Mouse (Mus musculus): Measurements from ENCODE around the gene Hist1h2ag. TPM values are rescaled to one million over a fixed set of nuclear protein-coding genes. Genes with fewer than 3 reads are reported as not detected.
A peak's percentile ranks its signal among the peaks of the same experiment; 100 is the strongest.

Gene Hist1h2ag
- polyA plus RNA-seq, 1 experiment from 2014 or later: 68.1 TPM

DNA sequence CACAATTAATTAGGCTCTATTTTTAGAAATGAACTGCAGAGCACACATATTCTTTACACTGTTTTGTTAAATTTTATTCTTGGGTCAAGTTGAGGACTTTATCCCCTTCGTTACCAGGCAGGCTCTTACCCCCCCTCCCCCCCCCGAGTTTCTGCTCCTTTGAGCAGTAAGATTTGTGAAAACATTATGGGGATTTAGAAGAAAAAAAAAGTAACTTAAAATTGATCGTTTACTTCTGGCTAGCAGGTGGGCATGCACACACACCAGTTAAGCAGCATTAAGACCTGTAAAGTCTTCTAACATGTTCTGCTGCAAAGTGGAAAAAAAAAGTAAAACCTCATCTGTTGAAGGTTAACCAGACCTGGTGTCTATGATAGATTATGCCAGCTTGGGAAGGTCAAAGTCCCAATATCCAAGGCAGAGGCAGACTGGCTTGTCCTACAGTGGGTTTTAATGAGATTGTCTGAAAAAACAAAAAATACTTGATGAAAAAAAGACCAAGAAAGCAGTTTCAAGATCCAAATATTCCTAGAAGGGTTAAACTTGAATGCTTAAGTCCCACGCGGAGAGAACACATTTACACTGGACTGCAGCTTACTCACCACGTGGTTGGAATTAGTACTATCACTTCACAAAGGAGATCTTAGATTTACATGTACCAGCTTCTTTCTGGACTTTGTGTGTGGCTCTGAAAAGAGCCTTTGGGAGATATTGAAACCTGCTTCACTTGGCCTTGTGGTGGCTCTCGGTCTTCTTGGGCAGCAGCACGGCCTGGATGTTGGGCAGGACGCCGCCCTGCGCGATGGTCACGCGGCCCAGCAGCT lies 8.1 kb downstream of the Hist1h2ag start:
- Histone ChIP-seq H3K4me3 (replicated peaks) (peak overlapping the region; percentile 45), H3K27me3 (no peaks in the 10 kb centered on the region), H3K9ac (peak overlapping the region; percentile 55), H3K4me2 (peak overlapping the region; percentile 59), H3K4me1 (peaks cover 34% of the 10 kb centered on the region), H3K27ac (peak overlapping the region; percentile 92), H3K36me3 (no peaks in the 10 kb centered on the region), H3K9me3 (replicated peaks) (no peaks in the 10 kb centered on the region)
- under 1% methylated on average over 14 of the region's 14 CpGs for WGBS
- ATAC-seq (replicated peaks; ENCODE audit: low FRiP score): no peak

DNA sequence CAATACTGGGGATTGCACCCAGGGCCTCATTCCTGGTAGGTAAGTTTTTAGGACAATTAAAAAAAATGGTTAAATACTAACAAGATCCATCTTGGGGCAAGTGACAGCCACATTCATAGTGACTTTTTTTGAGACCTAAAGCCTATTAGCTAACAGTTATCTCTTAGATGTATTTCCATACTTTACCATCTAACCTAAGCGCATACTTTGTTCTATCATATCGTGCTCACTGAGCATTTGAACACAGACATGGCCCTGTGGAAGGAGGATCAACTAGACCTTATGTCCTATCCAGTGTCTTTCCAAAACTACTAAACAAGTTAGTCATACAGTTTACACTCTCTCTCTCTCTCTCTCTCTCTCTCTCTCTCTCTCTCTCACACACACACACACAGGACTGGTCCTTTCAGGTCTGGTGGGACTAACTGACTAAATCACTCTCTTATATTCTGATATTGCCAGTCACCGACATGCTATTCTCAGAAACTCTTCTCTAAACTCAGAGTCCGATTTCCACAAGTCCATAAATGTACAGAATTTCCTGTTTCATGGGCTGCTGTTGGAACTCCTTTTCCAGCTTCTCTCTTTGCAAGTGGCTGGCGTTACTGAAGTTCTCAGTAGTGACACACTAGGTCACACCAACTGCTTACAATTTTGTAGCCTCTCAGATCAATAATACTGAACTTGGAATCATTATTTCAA lies 8.9 kb downstream of the Hist1h2ag start:
- Histone ChIP-seq H3K4me1 (peaks cover 38% of the 10 kb centered on the region), H3K27ac (peak overlapping the region; percentile 92), H3K36me3 (no peaks in the 10 kb centered on the region), H3K27me3 (no peaks in the 10 kb centered on the region), H3K4me2 (peak overlapping the region; percentile 59), H3K4me3 (replicated peaks) (peak overlapping the region; percentile 45), H3K9me3 (replicated peaks) (no peaks in the 10 kb centered on the region), H3K9ac (peak overlapping the region; percentile 55)
- 40% methylated on average over 5 of the region's 5 CpGs for WGBS
- no peak for ATAC-seq (replicated peaks; ENCODE audit: low FRiP score)

DNA sequence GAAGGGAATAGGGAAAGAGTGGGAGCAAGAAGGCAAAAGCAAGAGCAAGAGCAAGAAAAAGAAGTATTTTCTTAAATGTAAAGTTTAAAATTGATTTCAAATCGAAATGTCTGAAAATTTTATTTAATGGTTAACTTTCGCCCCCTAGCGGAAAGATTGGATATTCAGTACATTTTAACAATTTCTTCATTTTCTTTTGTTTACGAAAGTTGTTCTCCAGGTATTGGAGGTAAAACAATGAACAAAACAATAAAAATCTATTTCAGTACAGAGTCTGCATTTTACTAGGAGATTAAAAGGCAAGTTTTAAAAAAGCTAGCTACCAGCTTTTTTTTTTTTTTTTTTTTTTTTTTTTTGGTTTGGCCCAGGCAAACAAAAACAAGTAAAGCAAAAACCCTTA lies 12.3 kb downstream of the Hist1h2ag start:
- Histone ChIP-seq H3K4me3 (replicated peaks) (no peak overlapping the region), H3K27ac (no peak overlapping the region), H3K9ac (no peak overlapping the region), H3K27me3 (no peaks in the 10 kb centered on the region), H3K4me1 (peaks cover 37% of the 10 kb centered on the region), H3K36me3 (no peaks in the 10 kb centered on the region), H3K9me3 (replicated peaks) (no peaks in the 10 kb centered on the region), H3K4me2 (no peak overlapping the region)
- WGBS: 13% methylated on average over 4 of the region's 4 CpGs
- no peak for ATAC-seq (replicated peaks; ENCODE audit: low FRiP score)

DNA sequence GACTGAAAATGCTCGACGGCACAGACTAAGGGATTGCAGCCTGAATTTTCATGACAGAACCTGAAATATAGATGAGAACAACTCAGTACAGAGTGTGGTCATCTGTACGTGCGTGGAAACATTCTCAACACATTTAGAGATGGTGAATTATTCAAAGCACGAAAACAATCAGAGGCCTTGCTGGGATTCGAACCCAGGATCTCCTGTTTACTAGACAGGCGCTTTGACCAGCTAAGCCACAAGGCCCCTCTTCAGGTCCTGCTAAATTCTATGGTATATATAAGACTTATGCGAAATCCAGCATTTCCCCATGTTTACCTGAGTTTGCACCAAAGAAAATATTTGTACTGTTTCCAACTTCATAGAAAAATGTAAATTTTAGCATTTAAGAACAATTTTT lies 12.8 kb downstream of the Hist1h2ag start:
- ATAC-seq (replicated peaks; ENCODE audit: low FRiP score): no peak
- Histone ChIP-seq H3K4me2 (peak overlapping the region; percentile 65; the same call in 1 of the 2 replicates), H3K9ac (no peak overlapping the region), H3K27ac (no peak overlapping the region), H3K36me3 (no peaks in the 10 kb centered on the region), H3K4me1 (peaks cover 37% of the 10 kb centered on the region), H3K4me3 (replicated peaks) (no peak overlapping the region), H3K9me3 (replicated peaks) (no peaks in the 10 kb centered on the region), H3K27me3 (no peaks in the 10 kb centered on the region)
- WGBS: 40% methylated on average over 8 of the region's 8 CpGs

DNA sequence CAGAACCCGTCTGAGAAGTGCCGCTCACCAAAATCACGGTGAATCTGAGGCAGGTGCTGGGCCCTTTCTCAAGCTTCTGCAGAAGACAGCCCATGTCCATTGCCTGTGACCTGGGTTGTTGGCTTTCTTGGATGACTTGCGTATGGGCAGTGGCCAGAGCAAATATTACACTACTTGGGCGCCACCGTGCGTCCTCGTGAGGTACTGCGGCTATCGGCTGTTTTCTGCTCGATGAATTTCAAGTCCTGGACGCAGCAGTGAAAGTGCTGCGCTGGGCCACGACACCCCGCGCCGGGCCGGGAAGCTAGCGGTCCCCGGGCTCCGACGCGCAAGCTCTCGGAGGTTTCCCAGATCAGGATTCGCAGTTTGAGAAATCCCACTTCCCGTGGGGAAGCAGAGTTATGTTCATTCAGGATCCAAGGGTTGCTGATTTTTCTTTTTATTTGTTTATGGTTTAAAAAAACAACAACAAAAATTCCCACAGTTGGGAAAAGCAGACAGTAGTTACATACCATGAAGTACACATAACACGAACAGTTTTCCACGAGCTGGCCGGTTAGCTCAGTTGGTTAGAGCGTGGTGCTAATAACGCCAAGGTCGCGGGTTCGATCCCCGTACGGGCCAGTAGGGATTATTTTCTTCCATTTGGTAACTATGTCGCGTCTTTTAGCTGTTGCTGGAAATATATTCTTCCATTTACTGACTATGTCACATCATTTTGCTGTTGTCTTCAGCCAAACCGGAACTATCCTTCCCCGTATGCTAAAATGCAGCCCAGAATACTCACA lies 13.9 kb downstream of the Hist1h2ag start:
- H3K4me3 ChIP-seq (replicated peaks): peak overlapping the region; percentile 53
- H3K9me3 ChIP-seq (replicated peaks): no peaks in the 10 kb centered on the region
- H3K27me3 ChIP-seq: no peaks in the 10 kb centered on the region
- peak overlapping the region; percentile 43; the same call in 1 of the 2 replicates for H3K9ac ChIP-seq
- peak overlapping the region; percentile 65 for H3K4me2 ChIP-seq
- H3K27ac ChIP-seq: peak overlapping the region; percentile 86
- WGBS: 1% methylated on average over 40 of the region's 40 CpGs
- H3K4me1 ChIP-seq: peaks cover 28% of the 10 kb centered on the region
- H3K36me3 ChIP-seq: no peaks in the 10 kb centered on the region
- peak; percentile 78 for ATAC-seq (replicated peaks; ENCODE audit: low FRiP score)

DNA sequence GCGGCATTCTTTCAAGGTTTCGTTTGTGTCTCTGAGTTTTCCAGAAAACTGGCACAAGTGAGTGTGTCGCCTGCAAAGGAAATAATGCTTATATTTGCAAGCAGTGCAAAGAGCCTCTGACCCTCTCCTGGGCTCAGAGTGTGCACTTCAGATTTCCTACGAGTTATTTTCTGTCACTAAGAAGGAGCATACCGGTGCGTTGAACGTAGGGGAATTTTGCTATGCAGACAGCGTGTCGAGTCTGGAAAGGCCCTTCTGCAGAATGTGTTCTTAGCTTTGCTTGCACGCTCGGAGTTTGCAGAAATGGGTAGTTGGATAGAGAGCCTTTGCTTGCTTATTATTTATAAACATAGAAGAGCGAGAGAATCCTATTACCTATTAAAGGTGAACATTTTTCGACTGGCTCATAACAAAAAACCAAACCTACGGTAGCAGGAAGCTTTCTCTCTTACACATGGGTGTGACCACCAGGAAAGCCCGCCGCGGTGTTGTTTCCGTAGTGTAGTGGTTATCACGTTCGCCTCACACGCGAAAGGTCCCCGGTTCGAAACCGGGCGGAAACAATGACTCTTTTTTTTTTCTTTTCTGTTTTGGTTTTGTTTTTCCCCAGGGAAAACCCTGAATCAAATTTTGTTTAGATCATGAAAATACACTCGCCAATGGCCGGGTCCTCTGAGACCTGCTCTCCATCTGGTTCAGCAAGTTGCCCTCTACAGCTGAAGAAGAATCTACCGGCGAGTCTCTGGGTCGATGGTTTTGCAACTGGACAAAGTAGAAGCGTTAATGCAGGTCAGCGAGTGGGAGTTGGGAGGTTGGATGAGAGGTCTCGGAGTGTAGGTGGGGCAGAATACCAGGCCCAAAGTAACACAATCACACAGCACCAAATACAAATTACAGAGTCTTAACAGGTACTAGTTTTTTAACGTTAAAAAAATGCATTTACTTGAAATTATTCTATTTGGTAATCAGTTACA lies 16.4 kb downstream of the Hist1h2ag start:
- no peaks in the 10 kb centered on the region for H3K9me3 ChIP-seq (replicated peaks)
- no peaks in the 10 kb centered on the region for H3K27me3 ChIP-seq
- H3K9ac ChIP-seq: peak overlapping the region; percentile 49
- H3K27ac ChIP-seq: peak overlapping the region; percentile 67; the same call in 1 of the 2 replicates
- H3K36me3 ChIP-seq: no peaks in the 10 kb centered on the region
- peaks cover 23% of the 10 kb centered on the region for H3K4me1 ChIP-seq
- no peak for ATAC-seq (replicated peaks; ENCODE audit: low FRiP score)
- H3K4me3 ChIP-seq (replicated peaks): peak overlapping the region; percentile 59
- WGBS: 1% methylated on average over 35 of the region's 35 CpGs
- peak overlapping the region; percentile 71 for H3K4me2 ChIP-seq

DNA sequence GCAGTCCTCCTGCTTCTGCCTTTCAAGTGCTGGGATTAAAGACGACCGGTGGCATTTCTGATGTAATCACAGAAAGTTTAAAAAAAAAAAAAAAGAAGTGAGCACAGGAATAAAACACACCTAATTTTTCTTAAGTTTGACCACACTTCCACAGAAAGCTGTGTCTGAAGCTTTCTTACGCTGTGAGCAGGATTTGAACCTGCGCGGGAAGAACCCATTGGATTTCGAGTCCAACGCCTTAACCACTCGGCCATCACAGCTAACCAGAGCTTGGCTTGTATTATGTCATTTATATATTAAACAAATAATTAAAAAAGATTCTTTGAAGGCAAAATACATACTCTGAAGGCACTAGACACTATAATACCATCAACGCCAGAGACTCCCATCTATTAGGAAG lies 20.5 kb downstream of the Hist1h2ag start:
- Histone ChIP-seq H3K9me3 (replicated peaks) (no peaks in the 10 kb centered on the region), H3K4me1 (peaks cover 12% of the 10 kb centered on the region; the same call in 1 of the 2 replicates), H3K4me3 (replicated peaks) (peak overlapping the region; percentile 55), H3K4me2 (peak overlapping the region; percentile 79), H3K9ac (peak overlapping the region; percentile 30), H3K27me3 (peaks cover 25% of the 10 kb centered on the region), H3K36me3 (no peaks in the 10 kb centered on the region), H3K27ac (no peak overlapping the region; the same call in 1 of the 2 replicates)
- ATAC-seq (replicated peaks; ENCODE audit: low FRiP score): peak; percentile 55
- WGBS: under 1% methylated on average over 9 of the region's 9 CpGs

DNA sequence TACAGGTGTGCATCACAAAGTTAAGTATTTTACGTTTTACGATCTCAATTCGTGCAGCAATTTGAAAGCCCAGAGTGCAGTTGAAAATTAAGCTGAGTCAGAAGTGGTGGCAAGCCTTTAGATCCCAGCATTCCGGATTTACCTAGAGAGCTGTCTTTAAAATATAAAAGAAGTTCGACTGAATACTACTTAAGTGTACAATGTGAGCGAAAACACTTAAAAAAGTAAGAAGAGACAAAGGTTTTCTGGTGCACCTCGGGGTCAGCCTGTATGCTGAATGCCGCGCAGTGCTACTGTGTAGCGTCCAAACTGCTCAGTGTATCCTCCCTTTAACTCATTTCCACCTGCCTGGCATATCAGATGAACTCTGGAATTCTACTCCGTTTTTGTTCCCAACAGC lies 21.2 kb downstream of the Hist1h2ag start:
- no peaks in the 10 kb centered on the region for H3K36me3 ChIP-seq
- ATAC-seq (replicated peaks; ENCODE audit: low FRiP score): peak; percentile 41; the same call in 1 of the 2 replicates
- peaks cover 25% of the 10 kb centered on the region for H3K27me3 ChIP-seq
- under 1% methylated on average over 11 of the region's 11 CpGs for WGBS
- peaks cover 12% of the 10 kb centered on the region; the same call in 1 of the 2 replicates for H3K4me1 ChIP-seq
- H3K9me3 ChIP-seq (replicated peaks): no peaks in the 10 kb centered on the region
- H3K27ac ChIP-seq: no peak overlapping the region; the same call in 1 of the 2 replicates
- peak overlapping the region; percentile 30 for H3K9ac ChIP-seq
- H3K4me2 ChIP-seq: peak overlapping the region; percentile 79
- H3K4me3 ChIP-seq (replicated peaks): peak overlapping the region; percentile 55

DNA sequence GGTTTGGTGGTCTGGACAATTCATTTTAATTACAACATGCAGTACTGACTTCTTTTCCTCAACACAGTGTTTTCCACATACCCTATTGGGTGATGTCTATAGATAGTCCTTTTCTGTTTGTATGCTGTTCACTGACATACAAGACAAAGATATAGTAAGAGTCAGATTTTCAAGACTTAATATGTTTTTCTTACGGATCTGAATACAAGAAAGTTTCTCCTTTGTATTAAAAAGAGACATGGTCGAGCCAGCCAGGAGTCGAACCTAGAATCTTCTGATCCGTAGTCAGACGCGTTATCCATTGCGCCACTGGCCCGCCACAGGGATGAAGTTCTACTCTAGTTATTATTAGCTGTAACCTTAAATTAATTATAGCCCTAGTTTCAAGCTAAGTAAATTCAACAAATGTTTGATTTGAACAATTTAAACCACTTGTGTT lies 21.8 kb downstream of the Hist1h2ag start:
- under 1% methylated on average over 8 of the region's 8 CpGs for WGBS

DNA sequence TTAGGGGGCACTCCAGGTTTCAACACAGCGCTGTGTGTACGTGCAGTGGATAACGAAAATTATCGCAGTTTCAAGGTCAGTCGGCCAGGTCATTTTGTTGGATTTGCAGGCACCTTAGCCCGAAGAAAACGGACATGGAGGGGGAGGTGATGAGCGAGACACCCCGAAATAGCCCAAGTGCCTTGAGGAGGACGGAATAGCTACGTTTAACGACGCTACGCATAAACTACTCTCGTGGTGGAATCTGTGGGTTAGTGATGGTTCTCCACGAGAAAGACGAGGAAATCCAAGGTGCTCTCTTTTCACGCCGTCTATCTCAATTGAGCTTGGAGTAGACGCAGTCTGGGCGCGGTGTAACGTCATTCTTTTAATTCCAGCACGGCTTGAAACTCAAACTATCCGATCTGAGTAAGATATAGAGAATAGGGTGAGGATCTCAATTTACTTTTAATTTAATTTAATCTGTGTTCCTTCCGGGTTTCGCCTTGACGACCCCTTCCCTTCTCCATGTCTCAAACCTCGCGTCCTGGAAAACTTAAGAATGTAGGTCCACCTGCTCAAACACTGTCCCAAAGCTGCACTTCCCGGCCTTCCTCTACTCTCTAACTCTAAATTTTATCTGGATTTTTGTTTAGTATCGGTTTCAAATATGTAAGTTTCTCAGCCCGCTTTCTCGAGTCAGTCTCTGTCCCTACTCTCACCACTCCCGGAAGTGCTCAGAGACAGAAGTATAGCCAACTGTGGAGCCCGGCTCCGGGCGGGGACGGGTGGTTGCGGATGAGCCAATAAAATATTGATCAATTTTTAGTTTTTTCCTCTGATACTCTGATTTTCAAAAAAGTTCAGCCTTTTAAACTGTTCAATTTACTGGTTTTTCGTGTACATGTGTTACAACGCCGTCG lies 22.6 kb downstream of the Hist1h2ag start:
- ATAC-seq (replicated peaks; ENCODE audit: low FRiP score): peak; percentile 54; the same call in 1 of the 2 replicates
- peak overlapping the region; percentile 29 for H3K9ac ChIP-seq
- WGBS: under 1% methylated on average over 44 of the region's 44 CpGs

More for the DNA sequence above, 21.8 kb downstream of the Hist1h2ag start:
- peak; percentile 82 for ATAC-seq (replicated peaks; ENCODE audit: low FRiP score)
- H3K36me3 ChIP-seq: no peaks in the 10 kb centered on the region
- peaks cover 9% of the 10 kb centered on the region; the same call in 1 of the 2 replicates for H3K4me1 ChIP-seq
- peaks cover 31% of the 10 kb centered on the region for H3K27me3 ChIP-seq
- no peaks in the 10 kb centered on the region for H3K9me3 ChIP-seq (replicated peaks)
- no peak overlapping the region for H3K27ac ChIP-seq
- peak overlapping the region; percentile 55 for H3K4me3 ChIP-seq (replicated peaks)
- peak overlapping the region; percentile 30 for H3K9ac ChIP-seq
- peak overlapping the region; percentile 79 for H3K4me2 ChIP-seq

More for the DNA sequence above, 22.6 kb downstream of the Hist1h2ag start:
- H3K36me3 ChIP-seq: no peaks in the 10 kb centered on the region
- peak overlapping the region; percentile 55 for H3K4me3 ChIP-seq (replicated peaks)
- H3K4me1 ChIP-seq: peaks cover 5% of the 10 kb centered on the region; the same call in 1 of the 2 replicates
- no peaks in the 10 kb centered on the region for H3K9me3 ChIP-seq (replicated peaks)
- H3K27ac ChIP-seq: no peak overlapping the region
- H3K27me3 ChIP-seq: peaks cover 37% of the 10 kb centered on the region
- H3K4me2 ChIP-seq: peak overlapping the region; percentile 79

Measured in kidney, embryonic 15.5 days (tissue).